Mouse (Mus musculus): ENCODE measurements around the gene Focad. TPM values are rescaled to one million over a fixed set of nuclear protein-coding genes. Genes with fewer than 3 reads are reported as not detected.

The Focad gene
- total and polyA plus RNA-seq, 3 experiments, result 9.5 to 15.3 (median 12.7) TPM

DNA sequence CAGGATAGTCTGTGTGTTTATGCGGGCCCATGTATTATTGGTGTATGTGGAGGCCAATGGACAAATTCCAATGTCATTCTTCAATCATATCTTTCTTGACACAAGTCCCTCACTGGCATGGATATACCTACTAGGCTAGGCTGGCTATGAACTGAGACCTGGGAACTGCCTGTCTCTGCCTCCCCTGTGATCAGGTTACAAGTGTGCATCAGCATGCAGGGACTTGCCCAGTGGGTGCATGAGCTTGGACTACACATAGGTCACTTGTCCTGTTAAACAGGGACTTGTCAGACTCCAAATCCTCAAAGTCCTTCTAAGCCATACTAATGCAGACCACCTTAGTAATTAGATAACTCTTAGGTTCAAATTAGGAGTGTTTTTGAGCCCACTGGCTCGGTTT is 184.1 kb downstream of the Focad start:
- no peak overlapping the region for H3K4me3 ChIP-seq
- no peaks in the 10 kb centered on the region for H3K36me3 ChIP-seq (ENCODE audit: control insufficient read depth, insufficient read depth, low read length)
- no peaks in the 10 kb centered on the region for H3K27me3 ChIP-seq (ENCODE audit: control insufficient read depth, insufficient read depth, low read length)
- no peak for TF ChIP-seq POLR2A (IDR thresholded peaks at IDR 0.05; ENCODE audit: insufficient read depth, low read depth, low read length)
- TF ChIP-seq EP300 (IDR thresholded peaks at IDR 0.05; ENCODE audit: insufficient read depth, low read depth, low read length), result no peak
- TF ChIP-seq CTCF (IDR thresholded peaks at IDR 0.05), result no peak
- H3K79me2 ChIP-seq (replicated peaks; ENCODE audit: control insufficient read depth, insufficient read depth, low read length), result no peaks in the 10 kb centered on the region
- H3K9ac ChIP-seq (ENCODE audit: low read depth, low read length), result no peak overlapping the region
- no peak overlapping the region for H3K27ac ChIP-seq
- intact Hi-C loops (cut with DNase I), result no loop called here
- DNase-seq, result no peak
- peaks cover 2% of the 10 kb centered on the region for H3K4me1 ChIP-seq (ENCODE audit: control insufficient read depth, insufficient read depth, low read length)
- WGBS, result 95% methylated on average over 2 of the region's 2 CpGs

DNA sequence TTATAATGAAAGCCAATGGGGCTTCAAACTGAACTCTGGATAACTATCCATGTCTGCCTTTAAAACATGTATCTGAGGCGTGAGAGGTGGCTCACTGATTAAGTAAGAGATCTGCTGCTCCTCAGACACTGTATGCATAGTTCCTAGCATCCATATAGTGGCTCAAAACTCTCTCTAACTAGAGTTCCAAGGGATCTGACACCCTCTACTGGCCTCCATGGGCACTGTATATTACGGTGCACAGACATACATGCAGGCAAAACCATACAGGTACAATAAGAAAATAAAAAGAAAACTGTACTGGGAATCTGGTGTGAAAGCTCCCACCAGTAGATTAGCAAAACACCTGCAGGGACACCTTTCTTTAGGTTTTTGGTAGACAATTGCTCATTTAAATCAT is 186.1 kb downstream of the Focad start:
- no peaks in the 10 kb centered on the region for H3K27me3 ChIP-seq (ENCODE audit: control insufficient read depth, insufficient read depth, low read length)
- no peaks in the 10 kb centered on the region for H3K79me2 ChIP-seq (replicated peaks; ENCODE audit: control insufficient read depth, insufficient read depth, low read length)
- TF ChIP-seq CTCF (IDR thresholded peaks at IDR 0.05), result peak; percentile 32
- TF ChIP-seq EP300 (IDR thresholded peaks at IDR 0.05; ENCODE audit: insufficient read depth, low read depth, low read length), result no peak
- no peak for TF ChIP-seq POLR2A (IDR thresholded peaks at IDR 0.05; ENCODE audit: insufficient read depth, low read depth, low read length)
- H3K9ac ChIP-seq (ENCODE audit: low read depth, low read length), result no peak overlapping the region
- H3K4me1 ChIP-seq (ENCODE audit: control insufficient read depth, insufficient read depth, low read length), result peaks cover 1% of the 10 kb centered on the region; the same call in 1 of the 2 replicates
- H3K4me3 ChIP-seq, result no peak overlapping the region
- no peak overlapping the region for H3K27ac ChIP-seq
- DNase-seq, result no peak
- H3K36me3 ChIP-seq (ENCODE audit: control insufficient read depth, insufficient read depth, low read length), result no peaks in the 10 kb centered on the region
- WGBS, result 98% methylated on average over 2 of the region's 2 CpGs
- intact Hi-C loops (cut with DNase I), result no loop called here

DNA sequence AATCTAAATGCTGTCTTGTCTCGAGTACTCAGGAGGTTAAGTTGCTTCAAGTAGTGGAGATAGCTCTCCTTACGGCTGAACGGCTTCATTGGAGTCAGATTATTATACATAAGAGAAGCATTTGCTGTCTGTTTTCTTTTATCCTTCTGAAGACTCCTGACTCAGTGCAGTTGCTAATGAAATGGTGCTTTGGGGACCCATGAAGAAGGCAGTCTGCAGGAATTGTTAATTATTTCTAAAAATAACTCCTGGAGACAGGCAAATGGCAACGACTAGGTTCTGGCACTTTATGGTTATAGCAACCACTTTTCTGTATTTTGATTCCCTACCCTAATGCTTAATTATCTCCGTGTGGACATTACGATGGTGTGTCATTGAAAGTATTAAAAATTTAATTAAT is 201.1 kb downstream of the Focad start:
- no peak for TF ChIP-seq EP300 (IDR thresholded peaks at IDR 0.05; ENCODE audit: insufficient read depth, low read depth, low read length)
- no peak for TF ChIP-seq CTCF (IDR thresholded peaks at IDR 0.05)
- TF ChIP-seq POLR2A (IDR thresholded peaks at IDR 0.05; ENCODE audit: insufficient read depth, low read depth, low read length), result no peak
- 72% methylated on average over 6 of the region's 6 CpGs for WGBS
- H3K27ac ChIP-seq, result no peak overlapping the region
- no peaks in the 10 kb centered on the region for H3K27me3 ChIP-seq (ENCODE audit: control insufficient read depth, insufficient read depth, low read length)
- intact Hi-C loops (cut with DNase I), result no loop called here
- DNase-seq, result no peak
- no peaks in the 10 kb centered on the region for H3K36me3 ChIP-seq (ENCODE audit: control insufficient read depth, insufficient read depth, low read length)
- no peak overlapping the region for H3K9ac ChIP-seq (ENCODE audit: low read depth, low read length)
- no peaks in the 10 kb centered on the region for H3K79me2 ChIP-seq (replicated peaks; ENCODE audit: control insufficient read depth, insufficient read depth, low read length)
- H3K4me3 ChIP-seq, result no peak overlapping the region
- no peaks in the 10 kb centered on the region for H3K4me1 ChIP-seq (ENCODE audit: control insufficient read depth, insufficient read depth, low read length)

DNA sequence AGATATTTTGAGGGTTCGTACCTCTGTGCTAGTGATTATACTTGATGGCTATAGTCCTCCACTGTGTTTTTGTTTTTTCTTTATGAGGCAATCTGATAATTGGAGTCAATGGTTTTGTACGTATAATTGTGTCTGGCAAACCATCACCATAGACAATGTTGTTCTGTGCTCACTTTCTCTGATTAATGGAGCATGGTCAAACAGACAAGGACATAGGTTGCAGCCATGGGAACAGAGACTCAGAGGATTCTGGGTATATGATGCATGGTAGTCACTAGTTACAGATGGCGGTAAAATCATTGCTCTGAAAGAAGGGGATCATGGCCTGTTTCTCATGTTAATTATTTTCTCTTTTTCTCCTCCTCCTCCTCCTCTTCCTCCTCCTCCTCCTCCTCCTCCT is 205.1 kb downstream of the Focad start:
- Histone ChIP-seq H3K4me1 (ENCODE audit: control insufficient read depth, insufficient read depth, low read length) (no peaks in the 10 kb centered on the region; the same call in 1 of the 2 replicates), H3K27me3 (ENCODE audit: control insufficient read depth, insufficient read depth, low read length) (no peaks in the 10 kb centered on the region), H3K4me3 (no peak overlapping the region), H3K27ac (no peak overlapping the region), H3K36me3 (ENCODE audit: control insufficient read depth, insufficient read depth, low read length) (no peaks in the 10 kb centered on the region), H3K79me2 (replicated peaks; ENCODE audit: control insufficient read depth, insufficient read depth, low read length) (no peaks in the 10 kb centered on the region), H3K9ac (ENCODE audit: low read depth, low read length) (no peak overlapping the region)
- WGBS, result 91% methylated on average over 3 of the region's 3 CpGs
- no peak for TF ChIP-seq CTCF (IDR thresholded peaks at IDR 0.05)
- no peak for TF ChIP-seq EP300 (IDR thresholded peaks at IDR 0.05; ENCODE audit: insufficient read depth, low read depth, low read length)
- TF ChIP-seq POLR2A (IDR thresholded peaks at IDR 0.05; ENCODE audit: insufficient read depth, low read depth, low read length), result no peak
- intact Hi-C loops (cut with DNase I), result no loop called here
- DNase-seq, result no peak

DNA sequence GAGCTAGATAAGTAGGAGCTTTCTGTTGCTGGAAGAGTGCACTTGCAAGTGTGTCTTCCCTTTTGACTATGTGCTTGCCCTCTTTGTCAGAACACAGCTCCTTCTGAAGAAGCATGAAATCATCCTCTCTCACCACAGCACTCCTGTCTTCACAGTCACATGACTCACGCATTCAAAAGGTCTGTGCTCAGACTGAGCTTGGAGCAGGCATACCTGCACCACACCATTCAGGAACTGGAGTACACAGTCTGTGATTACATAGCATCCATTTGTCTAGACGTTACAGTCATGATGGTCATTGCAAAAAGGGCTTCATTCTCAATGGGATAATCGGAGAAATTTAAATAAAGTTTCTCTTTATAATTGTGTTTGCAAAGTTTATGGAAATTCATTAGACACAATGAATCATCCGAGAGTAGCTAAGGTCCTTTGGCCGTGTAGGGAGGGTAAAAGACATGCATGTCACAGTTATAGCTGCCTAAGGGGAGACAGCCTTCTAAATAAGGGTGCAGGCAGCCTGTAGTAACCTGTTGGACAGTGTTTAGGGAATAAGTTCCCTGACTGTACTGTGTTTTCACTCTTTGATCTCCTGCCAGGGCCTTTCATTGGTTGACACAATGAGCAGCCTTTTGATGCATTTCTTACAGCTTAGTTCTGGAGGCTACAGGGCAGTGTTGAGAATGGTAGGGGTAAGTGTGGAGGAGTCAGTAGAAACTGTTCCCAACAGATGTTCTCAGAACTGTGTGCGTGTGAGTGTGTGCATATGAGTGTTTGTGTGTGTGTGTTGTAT is 206.6 kb downstream of the Focad start:
- TF ChIP-seq EP300 (IDR thresholded peaks at IDR 0.05; ENCODE audit: insufficient read depth, low read depth, low read length) (no peak), CTCF (IDR thresholded peaks at IDR 0.05) (no peak), POLR2A (IDR thresholded peaks at IDR 0.05; ENCODE audit: insufficient read depth, low read depth, low read length) (no peak)
- WGBS, result 83% methylated on average over 6 of the region's 6 CpGs
- no peaks in the 10 kb centered on the region; the same call in 1 of the 2 replicates for H3K4me1 ChIP-seq (ENCODE audit: control insufficient read depth, insufficient read depth, low read length)
- no peak overlapping the region for H3K27ac ChIP-seq
- no peaks in the 10 kb centered on the region for H3K79me2 ChIP-seq (replicated peaks; ENCODE audit: control insufficient read depth, insufficient read depth, low read length)
- H3K27me3 ChIP-seq (ENCODE audit: control insufficient read depth, insufficient read depth, low read length), result no peaks in the 10 kb centered on the region
- no peaks in the 10 kb centered on the region for H3K36me3 ChIP-seq (ENCODE audit: control insufficient read depth, insufficient read depth, low read length)
- no peak overlapping the region for H3K9ac ChIP-seq (ENCODE audit: low read depth, low read length)
- intact Hi-C loops (cut with DNase I), result loop anchor here (5.0 kb wide), 1 partner anchor 514 kb away; no protein-coding TSS in a partner anchor
- no peak for DNase-seq
- H3K4me3 ChIP-seq, result no peak overlapping the region

DNA sequence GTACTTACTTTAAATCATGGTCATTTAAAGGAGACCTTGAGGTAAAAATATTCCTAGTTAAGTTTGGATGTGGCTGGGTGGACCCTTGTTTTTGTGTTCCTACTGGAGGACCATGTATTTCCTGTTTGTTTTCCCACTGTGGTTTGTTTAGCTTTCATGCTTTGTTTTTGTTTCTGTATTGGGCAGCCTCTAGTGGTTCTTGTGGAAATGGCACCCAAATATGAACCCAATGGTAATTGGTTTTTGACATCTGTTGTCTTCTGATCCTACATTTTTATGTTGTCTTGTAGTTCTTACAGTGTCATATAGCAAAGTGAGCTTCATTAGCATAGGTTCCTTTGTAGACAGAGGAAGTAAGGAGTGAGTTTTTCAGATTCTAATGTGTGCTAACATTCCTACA is 207.9 kb downstream of the Focad start:
- no peak for DNase-seq
- H3K4me1 ChIP-seq (ENCODE audit: control insufficient read depth, insufficient read depth, low read length), result no peaks in the 10 kb centered on the region; the same call in 1 of the 2 replicates
- H3K36me3 ChIP-seq (ENCODE audit: control insufficient read depth, insufficient read depth, low read length), result no peaks in the 10 kb centered on the region
- intact Hi-C loops (cut with DNase I), result loop anchor here (1.0 to 5.0 kb wide), 3 partner anchors 267 to 933 kb away; no protein-coding TSS in a partner anchor
- H3K4me3 ChIP-seq, result no peak overlapping the region
- TF ChIP-seq POLR2A (IDR thresholded peaks at IDR 0.05; ENCODE audit: insufficient read depth, low read depth, low read length) (no peak), CTCF (IDR thresholded peaks at IDR 0.05) (peak; percentile 88)
- H3K27me3 ChIP-seq (ENCODE audit: control insufficient read depth, insufficient read depth, low read length), result no peaks in the 10 kb centered on the region
- no peak overlapping the region for H3K9ac ChIP-seq (ENCODE audit: low read depth, low read length)
- no peaks in the 10 kb centered on the region for H3K79me2 ChIP-seq (replicated peaks; ENCODE audit: control insufficient read depth, insufficient read depth, low read length)
- H3K27ac ChIP-seq, result no peak overlapping the region
